Mouse (Mus musculus): Measurements from ENCODE around the gene Dhx16. TPM values are rescaled to one million over a fixed set of nuclear protein-coding genes. Genes with fewer than 3 reads are reported as not detected.
A peak's percentile ranks its signal among the peaks of the same experiment; 100 is the strongest.
"Not testable (repeated sequence)": the region's sequence is repeated elsewhere in the genome, so short reads cannot be mapped to it uniquely, and the experiment has no call there.

Dhx16 gene
- polyA plus RNA-seq, 1 experiment from 2014 or later = 40.3 TPM

- DNase-seq = peak; percentile 46
- H3K4me3 ChIP-seq (replicated peaks) = no peak overlapping the region
- H3K36me3 ChIP-seq = peaks cover 94% of the 10 kb centered on the region
- H3K4me1 ChIP-seq (replicated peaks) = peaks cover 69% of the 10 kb centered on the region
- ATAC-seq (ENCODE audit: low read depth) = peak; percentile 87
- WGBS (ENCODE audit: insufficient replicate concordance) = 5% methylated on average over 1 of the region's 1 CpGs
- peak overlapping the region; percentile 45; the same call in 1 of the 2 replicates for H3K9ac ChIP-seq
- H3K27me3 ChIP-seq = no peaks in the 10 kb centered on the region
- H3K9me3 ChIP-seq (replicated peaks) = no peaks in the 10 kb centered on the region
- peak overlapping the region; percentile 39 for H3K4me2 ChIP-seq
- H3K27ac ChIP-seq = peak overlapping the region; percentile 80
Measured at GRCm38 (mm10) chr17:35927471-35927870, 47.9 kb downstream of the Dhx16 start.

GRCm38 (mm10) chr17:35929534-35929933 lies 49.9 kb downstream of the Dhx16 start:
- Histone ChIP-seq H3K4me1 (replicated peaks) (peaks cover 49% of the 10 kb centered on the region), H3K4me2 (no peak overlapping the region), H3K4me3 (replicated peaks) (no peak overlapping the region), H3K9ac (no peak overlapping the region), H3K36me3 (peaks cover 77% of the 10 kb centered on the region), H3K9me3 (replicated peaks) (no peaks in the 10 kb centered on the region), H3K27me3 (no peaks in the 10 kb centered on the region), H3K27ac (peak overlapping the region; percentile 18; the same call in 1 of the 2 replicates)
- 97% methylated on average over 2 of the region's 2 CpGs for WGBS (ENCODE audit: insufficient replicate concordance)
- DNase-seq = no peak
- ATAC-seq (ENCODE audit: low read depth) = no peak

GRCm38 (mm10) chr17:35930627-35931026 lies 51.0 kb downstream of the Dhx16 start:
- H3K27me3 ChIP-seq = no peaks in the 10 kb centered on the region
- no peak overlapping the region for H3K4me3 ChIP-seq (replicated peaks)
- H3K9me3 ChIP-seq (replicated peaks) = no peaks in the 10 kb centered on the region
- WGBS (ENCODE audit: insufficient replicate concordance) = 91% methylated on average over 12 of the region's 12 CpGs
- H3K27ac ChIP-seq = no peak overlapping the region
- no peak overlapping the region for H3K4me2 ChIP-seq
- DNase-seq (no peak), ATAC-seq (ENCODE audit: low read depth) (no peak)
- H3K9ac ChIP-seq = no peak overlapping the region
- peaks cover 66% of the 10 kb centered on the region for H3K36me3 ChIP-seq
- H3K4me1 ChIP-seq (replicated peaks) = peaks cover 38% of the 10 kb centered on the region

GRCm38 (mm10) chr17:35932608-35933007 lies 53.0 kb downstream of the Dhx16 start:
- no peak overlapping the region for H3K4me2 ChIP-seq
- WGBS (ENCODE audit: insufficient replicate concordance) = 86% methylated on average over 4 of the region's 4 CpGs
- H3K27ac ChIP-seq = no peak overlapping the region
- peaks cover 19% of the 10 kb centered on the region for H3K4me1 ChIP-seq (replicated peaks)
- no peak for ATAC-seq (ENCODE audit: low read depth)
- no peak for DNase-seq
- peaks cover 47% of the 10 kb centered on the region for H3K36me3 ChIP-seq
- no peaks in the 10 kb centered on the region for H3K27me3 ChIP-seq
- no peak overlapping the region for H3K9ac ChIP-seq
- H3K4me3 ChIP-seq (replicated peaks) = no peak overlapping the region
- no peaks in the 10 kb centered on the region for H3K9me3 ChIP-seq (replicated peaks)

- H3K4me3 ChIP-seq (replicated peaks); DNase-seq; H3K27me3 ChIP-seq; H3K9me3 ChIP-seq (replicated peaks); H3K4me2 ChIP-seq; ATAC-seq (ENCODE audit: low read depth); H3K9ac ChIP-seq; H3K27ac ChIP-seq; H3K4me1 ChIP-seq (replicated peaks): not testable (repeated sequence)
- 82% methylated on average over 14 of the region's 14 CpGs for WGBS (ENCODE audit: insufficient replicate concordance)
- H3K36me3 ChIP-seq = peaks cover 16% of the 10 kb centered on the region
Measured at GRCm38 (mm10) chr17:35935763-35936162, 56.1 kb downstream of the Dhx16 start.

- H3K4me2 ChIP-seq = no peak overlapping the region
- ATAC-seq (ENCODE audit: low read depth) = 0 out of 2 replicates have a peak, but pooled peaks have one; percentile 55
- no peaks in the 10 kb centered on the region for H3K9me3 ChIP-seq (replicated peaks)
- DNase-seq = peak; percentile 26
- no peaks in the 10 kb centered on the region for H3K36me3 ChIP-seq
- H3K27me3 ChIP-seq = no peaks in the 10 kb centered on the region
- no peak overlapping the region for H3K27ac ChIP-seq
- 18% methylated on average over 2 of the region's 2 CpGs for WGBS (ENCODE audit: insufficient replicate concordance)
- H3K4me3 ChIP-seq (replicated peaks) = no peak overlapping the region
- H3K4me1 ChIP-seq (replicated peaks) = no peaks in the 10 kb centered on the region
- no peak overlapping the region for H3K9ac ChIP-seq
Measured at GRCm38 (mm10) chr17:35937700-35938348, 58.2 kb downstream of the Dhx16 start.

GRCm38 (mm10) chr17:35939108-35939507 lies 59.5 kb downstream of the Dhx16 start:
- Histone ChIP-seq H3K27me3 (no peaks in the 10 kb centered on the region), H3K4me1 (replicated peaks) (no peaks in the 10 kb centered on the region), H3K9me3 (replicated peaks) (no peaks in the 10 kb centered on the region), H3K27ac (no peak overlapping the region), H3K4me3 (replicated peaks) (no peak overlapping the region), H3K9ac (no peak overlapping the region), H3K4me2 (no peak overlapping the region), H3K36me3 (no peaks in the 10 kb centered on the region)
- 40% methylated on average over 2 of the region's 2 CpGs for WGBS (ENCODE audit: insufficient replicate concordance)
- no peak for ATAC-seq (ENCODE audit: low read depth)
- DNase-seq = no peak

- H3K27me3 ChIP-seq = no peaks in the 10 kb centered on the region
- WGBS (ENCODE audit: insufficient replicate concordance) = 49% methylated on average over 1 of the region's 1 CpGs
- no peaks in the 10 kb centered on the region for H3K4me1 ChIP-seq (replicated peaks)
- H3K9ac ChIP-seq = no peak overlapping the region
- H3K4me2 ChIP-seq = no peak overlapping the region
- H3K9me3 ChIP-seq (replicated peaks) = no peaks in the 10 kb centered on the region
- H3K4me3 ChIP-seq (replicated peaks) = no peak overlapping the region
- ATAC-seq (ENCODE audit: low read depth) (no peak), DNase-seq (no peak)
- H3K36me3 ChIP-seq = no peaks in the 10 kb centered on the region
- H3K27ac ChIP-seq = no peak overlapping the region
Measured at GRCm38 (mm10) chr17:35939941-35940340, 60.3 kb downstream of the Dhx16 start.

MicroRNAs encoded within 50 kb of the gene (microRNA counts, 519-probe panel; counts per million panel counts)
- 114 counts per million for microRNA mmu-miR-1894-3p
- 114 counts per million for microRNA mmu-miR-1894-5p

Small RNAs within 50 kb of the gene (microRNA-seq; reads per million reads assigned to microRNA genes)
- gene Gm28033 (2.6 reads per million), gene Mir1894 (not detected)

Other genes starting within 250 kb of the Dhx16 start
- 0.03 and 0.06 TPM in 2 replicates for gene Mucl3, start 236.1 kb upstream of the Dhx16 start, polyA plus RNA-seq (2015; fragmentation: Nextera tagmentation; extraction: Ambion mirVana)
- gene Vars2, start 212.2 kb upstream of the Dhx16 start, polyA plus RNA-seq (2015; fragmentation: Nextera tagmentation; extraction: Ambion mirVana) = 7.7 TPM in 2 replicates
- 31.9 and 33.9 TPM in 2 replicates for gene Gtf2h4, start 206.1 kb upstream of the Dhx16 start, polyA plus RNA-seq (2015; fragmentation: Nextera tagmentation; extraction: Ambion mirVana)
- gene Ddr1, start 175.2 kb upstream of the Dhx16 start, polyA plus RNA-seq (2015; fragmentation: Nextera tagmentation; extraction: Ambion mirVana) = 2.9 and 3.7 TPM in 2 replicates
- gene Ier3, start 58.1 kb upstream of the Dhx16 start, polyA plus RNA-seq (2015; fragmentation: Nextera tagmentation; extraction: Ambion mirVana) = 21.6 and 23.2 TPM in 2 replicates
- 38.2 and 38.5 TPM in 2 replicates for gene Flot1, start 56.6 kb upstream of the Dhx16 start, polyA plus RNA-seq (2015; fragmentation: Nextera tagmentation; extraction: Ambion mirVana)
- gene Tubb5, start 41.5 kb upstream of the Dhx16 start, polyA plus RNA-seq (2015; fragmentation: Nextera tagmentation; extraction: Ambion mirVana) = 520 and 547 TPM in 2 replicates
- 8.0 and 8.8 TPM in 2 replicates for gene Mdc1, start 38.3 kb upstream of the Dhx16 start, polyA plus RNA-seq (2015; fragmentation: Nextera tagmentation; extraction: Ambion mirVana)
- gene Nrm, start 18.5 kb upstream of the Dhx16 start, polyA plus RNA-seq (2015; fragmentation: Nextera tagmentation; extraction: Ambion mirVana) = 23.0 and 25.4 TPM in 2 replicates
- 8.0 and 11.8 TPM in 2 replicates for gene Ppp1r18, start 14.2 kb upstream of the Dhx16 start, polyA plus RNA-seq (2015; fragmentation: Nextera tagmentation; extraction: Ambion mirVana)
- 14.3 and 15.1 TPM in 2 replicates for gene 2310061I04Rik, start 17.6 kb downstream of the Dhx16 start, polyA plus RNA-seq (2015; fragmentation: Nextera tagmentation; extraction: Ambion mirVana)
- 9.3 and 9.9 TPM in 2 replicates for gene Atat1, start 30.3 kb downstream of the Dhx16 start, polyA plus RNA-seq (2015; fragmentation: Nextera tagmentation; extraction: Ambion mirVana)
- 105 and 106 TPM in 2 replicates for gene Mrps18b, start 36.6 kb downstream of the Dhx16 start, polyA plus RNA-seq (2015; fragmentation: Nextera tagmentation; extraction: Ambion mirVana)
- 19.4 and 27.5 TPM in 2 replicates for gene Ppp1r10, start 36.6 kb downstream of the Dhx16 start, polyA plus RNA-seq (2015; fragmentation: Nextera tagmentation; extraction: Ambion mirVana)
- gene Abcf1, start 89.9 kb downstream of the Dhx16 start, polyA plus RNA-seq (2015; fragmentation: Nextera tagmentation; extraction: Ambion mirVana) = 81.3 and 110 TPM in 2 replicates
- 14.6 and 15.2 TPM in 2 replicates for gene Gnl1, start 100.0 kb downstream of the Dhx16 start, polyA plus RNA-seq (2015; fragmentation: Nextera tagmentation; extraction: Ambion mirVana)
- 8.3 and 8.7 TPM in 2 replicates for gene Prr3, start 100.4 kb downstream of the Dhx16 start, polyA plus RNA-seq (2015; fragmentation: Nextera tagmentation; extraction: Ambion mirVana)
- gene H2-T24, start 140.7 kb downstream of the Dhx16 start, polyA plus RNA-seq (2015; fragmentation: Nextera tagmentation; extraction: Ambion mirVana) = 5.2 and 5.7 TPM in 2 replicates
- 23.1 and 24.0 TPM in 2 replicates for gene H2-T23, start 153.0 kb downstream of the Dhx16 start, polyA plus RNA-seq (2015; fragmentation: Nextera tagmentation; extraction: Ambion mirVana)
- 9.2 and 9.4 TPM in 2 replicates for gene H2-T22, start 162.9 kb downstream of the Dhx16 start, polyA plus RNA-seq (2015; fragmentation: Nextera tagmentation; extraction: Ambion mirVana)
- gene Gm6034, start 163.1 kb downstream of the Dhx16 start, polyA plus RNA-seq (2015; fragmentation: Nextera tagmentation; extraction: Ambion mirVana) = not detected in 2 replicates
- 0.08 TPM in 1 of 2 replicates, not detected in the other for gene Gm11127, start 178.6 kb downstream of the Dhx16 start, polyA plus RNA-seq (2015; fragmentation: Nextera tagmentation; extraction: Ambion mirVana)
- not detected in 2 replicates for gene Gm19684, start 241.9 kb downstream of the Dhx16 start, polyA plus RNA-seq (2015; fragmentation: Nextera tagmentation; extraction: Ambion mirVana)
- gene Gm7030, start 249.6 kb downstream of the Dhx16 start, polyA plus RNA-seq (2015; fragmentation: Nextera tagmentation; extraction: Ambion mirVana) = not detected in 2 replicates

All from liver, embryonic 13.5 days (tissue).